23 mouse cellular contexts compared by ENCODE assay signal in the genomic region with DNA sequence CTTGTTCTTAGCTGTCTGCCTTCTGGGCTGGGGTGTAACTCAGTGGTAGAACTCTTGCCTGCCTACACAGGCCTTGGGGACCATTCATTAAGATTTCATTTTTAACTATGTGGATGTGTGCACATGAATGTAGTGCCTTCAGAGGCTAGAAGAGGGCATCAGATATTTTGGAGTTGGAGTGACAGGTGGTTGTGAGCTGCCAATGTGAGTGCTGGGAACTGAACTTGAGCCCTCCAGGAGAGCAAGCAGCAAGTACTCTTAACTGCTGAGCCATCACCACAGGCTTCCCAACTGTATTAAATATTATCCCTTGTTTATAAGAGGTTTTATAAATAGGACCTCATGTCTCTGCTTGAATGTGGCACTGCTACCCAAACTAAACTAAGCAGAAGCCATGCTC.
"Had no signal": no experiment of that assay in that cellular context is flagged by ENCODE, and none has a peak within 500 bp of the region (broad histone marks: within the 10 kb centered on the region; RNA-seq: fewer than 3 reads in every experiment).

No protein-coding gene starts in this region.

- H3K36me3 ChIP-seq: heart, embryonic 13.5 days; heart, embryonic 15.5 days; hindbrain, embryonic 13.5 days; hindbrain, embryonic 15.5 days; limb, embryonic 10.5 days; limb, embryonic 12.5 days; liver, embryonic 13.5 days had no signal

- H3K4me3 ChIP-seq: heart, embryonic 13.5 days; heart, embryonic 15.5 days; hindbrain, embryonic 13.5 days; hindbrain, embryonic 15.5 days; layer of hippocampus, adult 2 months; left cerebral cortex, adult 2 months; limb, embryonic 10.5 days; limb, embryonic 12.5 days; liver, embryonic 13.5 days had no signal

- ATAC-seq: hindbrain, postnatal 0 days had no signal

- H3K9ac ChIP-seq: heart, embryonic 13.5 days; heart, embryonic 15.5 days; hindbrain, embryonic 13.5 days; hindbrain, embryonic 15.5 days; limb, embryonic 12.5 days; liver, embryonic 13.5 days had no signal

- H3K4me2 ChIP-seq: heart, embryonic 11.5 days; heart, embryonic 13.5 days; heart, embryonic 15.5 days; hindbrain, embryonic 13.5 days; hindbrain, embryonic 15.5 days; limb, embryonic 12.5 days; liver, embryonic 11.5 days; liver, embryonic 13.5 days had no signal

- H3K9me3 ChIP-seq: heart, embryonic 13.5 days; heart, embryonic 15.5 days; hindbrain, embryonic 13.5 days; hindbrain, embryonic 15.5 days; limb, embryonic 10.5 days; limb, embryonic 12.5 days; liver, embryonic 13.5 days had no signal

- DNase-seq: gastrocnemius, postnatal 14 days; gastrocnemius, postnatal 36 days; heart, adult 18-20 months; heart, postnatal 14 days; heart, postnatal 36 days; kidney, adult 18-20 months; kidney, adult 8-10 months; kidney, postnatal 10 days; kidney, postnatal 25 days; kidney, postnatal 4 days; liver; liver, embryonic 13.5 days had no signal

- H3K4me1 ChIP-seq: hindbrain, embryonic 13.5 days; hindbrain, embryonic 15.5 days had no signal

- H3K27me3 ChIP-seq: heart, embryonic 13.5 days; heart, embryonic 15.5 days; hindbrain, embryonic 13.5 days; hindbrain, embryonic 15.5 days; limb, embryonic 12.5 days; liver, embryonic 13.5 days had no signal

- H3K27ac ChIP-seq: heart, embryonic 13.5 days; heart, embryonic 15.5 days; hindbrain, embryonic 13.5 days; hindbrain, embryonic 15.5 days; hindbrain, postnatal 0 days; layer of hippocampus, adult 2 months; left cerebral cortex, adult 2 months; limb, embryonic 10.5 days; limb, embryonic 12.5 days; liver, embryonic 13.5 days had no signal
